Mouse (Mus musculus) midbrain, postnatal 0 days (tissue): Measurements from ENCODE around the gene Pxmp4. TPM values are rescaled to one million over a fixed set of nuclear protein-coding genes. Genes with fewer than 3 reads are reported as not detected.

ENCODE experiments used
- ATAC-seq: fragments of 200-750 bp; cut with Nextera tagmentation; 2 replicates; pipeline ENCODE4 v1.8.0; 2017; ENCODE audit warnings: moderate number of reproducible peaks, mild to moderate bottlenecking, moderate TSS enrichment, moderate library complexity; ENCODE audit not compliant: low FRiP score
- DNase-seq: peaks from one replicate; pipeline ENCODE4 v3.0.0-alpha.2; 2015; ENCODE audit warnings: low spot score
- H3K27ac ChIP-seq: fragments of 300-500 bp; sonication (generic); 2 replicates; pipeline ENCODE4 v1.5.1; 2014; ENCODE audit warnings: low read depth, mild to moderate bottlenecking, low read length, mixed read lengths
- H3K27me3 ChIP-seq: fragments of 300-500 bp; sonication (generic); 2 replicates; pipeline ENCODE4 v1.6.1; 2014; ENCODE audit warnings: low read length, control low read depth, mixed read lengths; ENCODE audit not compliant: insufficient read depth
- H3K36me3 ChIP-seq: fragments of 300-500 bp; sonication (generic); 2 replicates; pipeline ENCODE4 v1.6.1; 2014; ENCODE audit warnings: low read length, control low read depth, mixed read lengths; ENCODE audit not compliant: insufficient read depth
- H3K4me1 ChIP-seq: fragments of 300-500 bp; sonication (generic); 2 replicates; pipeline ENCODE4 v1.6.1; 2014; ENCODE audit warnings: mild to moderate bottlenecking, control low read depth, antibody characterized with exemption, low read length, mixed read lengths; ENCODE audit not compliant: insufficient read depth
- H3K4me2 ChIP-seq: fragments of 300-500 bp; sonication (generic); 2 replicates; pipeline ENCODE4 v1.6.1; 2014; ENCODE audit warnings: low read depth, mild to moderate bottlenecking, low read length, mixed read lengths; ENCODE audit not compliant: poor library complexity, severe bottlenecking
- H3K4me3 ChIP-seq: fragments of 300-500 bp; sonication (generic); 2 replicates; pipeline ENCODE4 v1.5.1; 2014; ENCODE audit warnings: low read depth, mild to moderate bottlenecking, low read length, moderate library complexity
- H3K9ac ChIP-seq: fragments of 300-500 bp; sonication (generic); replicated peaks from 2 replicates; pipeline ENCODE4 v1.6.1; 2014; ENCODE audit warnings: mild to moderate bottlenecking, low read length, moderate library complexity, mixed read lengths; ENCODE audit not compliant: poor library complexity, severe bottlenecking
- H3K9me3 ChIP-seq: fragments of 300-500 bp; sonication (generic); 2 replicates; pipeline ENCODE4 v1.6.1; 2016; ENCODE audit warnings: low read length, control low read depth
- CTCF ChIP-seq: IDR thresholded peaks from 2 replicates; pipeline ENCODE4 v1.5.1; 2016; ENCODE audit warnings: antibody characterized with exemption, mild to moderate bottlenecking
- WGBS: fragments of 180-500 bp; shearing (Covaris S2); extraction: QIAGEN DNeasy Blood & Tissue Kit; methylation state at CpG from one replicate; pipeline ENCODE4 v1.1.7; 2014; 5-methylcytosine and 5-hydroxymethylcytosine counted together
- polyA plus RNA-seq: library from polyadenylated mRNA; unstranded; fragments of >200 nt; fragmentation: Nextera tagmentation; extraction: Ambion mirVana; gene quantifications from 2 replicates; pipeline ENCODE4 v1.2.1, GENCODE M21; 2015
- total RNA-seq: library from RNA; depleted of rRNA; stranded (reverse); fragments of >200 nt; gene quantifications from 2 replicates; pipeline ENCODE4 v1.2.3, GENCODE M21; 2014

Gene Pxmp4
- total and polyA plus RNA-seq, 2 experiments from 2014 or later: 16.1 to 17.8 TPM

DNA sequence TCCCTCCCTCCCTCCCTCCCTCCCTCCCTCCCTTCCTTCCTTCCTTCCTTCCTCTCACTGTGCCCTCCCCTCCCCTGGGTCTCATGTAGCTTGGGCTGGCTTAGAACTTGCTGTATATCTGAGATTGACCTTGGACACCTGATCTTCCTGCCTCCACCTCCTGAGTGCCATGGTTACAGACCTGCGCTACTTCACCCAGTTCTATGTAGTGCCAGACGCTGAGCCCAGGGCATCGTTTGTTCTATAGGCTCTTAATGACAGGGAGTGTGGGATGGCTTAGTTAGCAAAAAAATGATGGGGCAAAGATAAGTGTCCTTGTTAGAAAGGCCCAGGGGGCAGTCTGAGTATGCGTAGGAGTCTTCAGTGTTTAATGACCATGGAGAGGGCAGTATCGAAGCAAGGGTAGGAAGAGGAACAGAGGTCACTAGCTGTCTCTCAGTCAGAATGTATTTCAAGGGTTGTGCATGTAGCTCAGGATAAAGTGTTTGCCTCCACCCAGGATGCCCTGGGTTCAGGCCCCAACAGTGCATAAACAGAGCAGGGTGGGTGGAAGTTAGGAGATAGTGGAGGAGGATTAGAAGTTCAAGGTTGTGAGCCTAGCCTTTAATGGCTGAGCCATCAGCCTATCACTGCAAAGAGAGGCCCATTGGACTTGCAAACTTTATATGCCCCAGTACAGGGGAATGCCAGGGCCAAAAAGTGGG is 29.7 kb upstream of the Pxmp4 start:
- peaks cover 63% of the 10 kb centered on the region for H3K36me3 ChIP-seq
- no peaks in the 10 kb centered on the region for H3K27me3 ChIP-seq
- no peak for DNase-seq
- no peak for TF ChIP-seq CTCF
- no peak overlapping the region for H3K9ac ChIP-seq
- no peak for ATAC-seq
- no peaks in the 10 kb centered on the region for H3K9me3 ChIP-seq
- H3K4me3 ChIP-seq: no peak overlapping the region
- 90% methylated on average over 5 of the region's 5 CpGs for WGBS
- no peaks in the 10 kb centered on the region for H3K4me1 ChIP-seq
- H3K27ac ChIP-seq: no peak overlapping the region
- no peak overlapping the region for H3K4me2 ChIP-seq

DNA sequence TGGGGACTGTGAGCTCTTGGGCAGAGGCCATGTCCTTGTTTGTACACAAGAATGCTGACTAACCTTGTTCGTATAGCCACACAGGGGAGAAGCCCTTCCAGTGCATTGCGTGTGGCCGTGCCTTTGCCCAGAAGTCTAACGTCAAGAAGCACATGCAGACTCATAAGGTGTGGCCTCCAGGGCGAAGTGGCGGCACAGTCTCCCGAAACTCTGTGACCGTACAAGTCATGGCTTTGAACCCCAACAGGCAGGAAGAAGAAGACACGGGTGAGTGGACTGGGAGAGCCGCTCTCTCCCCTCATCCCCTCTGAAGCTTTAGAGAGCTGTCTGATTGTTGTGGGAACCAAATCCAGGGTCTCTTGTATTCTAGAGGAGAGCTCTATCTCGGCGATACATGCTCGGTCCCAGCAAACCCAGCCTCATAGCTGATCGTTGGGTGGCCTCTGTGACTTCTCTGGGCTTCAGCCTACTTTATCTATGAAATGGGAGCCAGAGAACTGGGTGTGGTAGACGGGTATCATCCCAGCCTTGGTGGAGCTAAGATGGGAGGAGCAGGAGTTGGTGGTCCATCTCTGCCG is 28.8 kb upstream of the Pxmp4 start:
- DNase-seq (no peak), ATAC-seq (no peak)
- 93% methylated on average over 16 of the region's 16 CpGs for WGBS
- Histone ChIP-seq H3K36me3 (peaks cover 59% of the 10 kb centered on the region), H3K27me3 (no peaks in the 10 kb centered on the region), H3K4me2 (no peak overlapping the region), H3K9me3 (no peaks in the 10 kb centered on the region), H3K4me3 (no peak overlapping the region), H3K9ac (no peak overlapping the region), H3K27ac (no peak overlapping the region), H3K4me1 (no peaks in the 10 kb centered on the region)
- no peak for TF ChIP-seq CTCF

DNA sequence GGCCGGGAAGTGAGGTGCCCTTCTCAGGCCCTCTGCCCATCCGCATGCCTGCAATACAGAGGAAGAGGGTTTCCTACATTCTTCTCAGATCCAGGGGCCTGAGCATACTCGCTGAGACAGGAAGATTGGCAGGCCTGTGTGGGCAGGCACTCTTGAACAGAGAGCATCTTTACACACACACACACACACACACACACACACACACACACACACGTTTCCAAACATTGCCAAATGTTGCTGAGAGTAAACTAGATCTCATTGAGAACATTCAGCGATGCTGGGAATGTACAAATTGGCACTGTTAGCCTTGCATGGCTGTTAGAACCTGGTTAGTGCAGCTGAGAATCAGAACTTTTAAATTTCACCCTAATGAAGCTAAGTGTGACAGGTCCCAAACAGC is 27.0 kb upstream of the Pxmp4 start:
- WGBS: 78% methylated on average over 5 of the region's 5 CpGs
- Histone ChIP-seq H3K27ac (no peak overlapping the region), H3K27me3 (no peaks in the 10 kb centered on the region), H3K4me2 (no peak overlapping the region), H3K9me3 (no peaks in the 10 kb centered on the region), H3K36me3 (peaks cover 57% of the 10 kb centered on the region), H3K9ac (no peak overlapping the region), H3K4me3 (no peak overlapping the region), H3K4me1 (no peaks in the 10 kb centered on the region)
- TF ChIP-seq CTCF: no peak
- ATAC-seq (no peak), DNase-seq (no peak)

DNA sequence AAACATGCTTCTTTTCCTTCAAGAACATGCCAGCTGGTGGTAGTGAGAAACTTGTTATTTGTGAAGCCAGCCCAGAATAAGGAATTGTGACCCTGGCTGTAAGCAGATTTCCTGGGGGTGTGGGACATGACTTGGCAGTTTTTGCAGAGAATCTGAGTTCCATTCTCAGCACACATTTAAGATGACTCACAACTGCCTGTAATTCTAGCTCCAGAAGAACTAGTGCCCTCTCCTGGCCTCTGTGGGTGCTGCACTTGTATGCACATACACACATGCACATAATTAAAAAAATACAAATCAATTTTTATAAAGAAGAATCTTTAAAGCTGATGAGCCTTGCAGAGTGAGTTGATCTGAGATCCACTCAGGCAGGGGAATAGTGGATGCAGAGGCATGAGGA is 20.6 kb upstream of the Pxmp4 start:
- peak; percentile 24; the same call in 1 of the 2 replicates for TF ChIP-seq CTCF
- Histone ChIP-seq H3K4me3 (no peak overlapping the region), H3K4me2 (no peak overlapping the region), H3K27ac (no peak overlapping the region), H3K36me3 (peaks cover 32% of the 10 kb centered on the region), H3K27me3 (no peaks in the 10 kb centered on the region), H3K9ac (no peak overlapping the region), H3K9me3 (no peaks in the 10 kb centered on the region), H3K4me1 (no peaks in the 10 kb centered on the region)
- ATAC-seq: no peak
- no peak for DNase-seq

DNA sequence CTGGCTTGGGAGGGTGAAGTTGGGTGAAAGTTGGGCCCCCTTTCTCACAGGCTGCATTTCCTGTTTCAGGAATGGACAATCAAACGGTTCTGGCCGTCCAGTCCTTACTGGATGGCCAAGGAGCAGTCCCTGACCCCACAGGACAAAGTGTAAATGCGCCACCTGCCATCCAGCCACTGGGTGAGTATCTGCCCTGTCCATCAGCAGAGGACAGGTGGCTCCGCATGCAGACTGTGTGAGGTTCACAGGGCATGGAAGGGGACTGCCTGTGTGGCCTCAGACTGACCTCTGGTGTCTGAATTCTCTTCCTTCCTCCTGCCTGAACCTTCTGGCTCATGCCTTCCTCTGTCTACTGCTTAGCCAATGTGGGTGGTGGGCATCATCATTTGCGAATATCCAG is 18.2 kb upstream of the Pxmp4 start:
- Histone ChIP-seq H3K9me3 (no peaks in the 10 kb centered on the region), H3K4me2 (no peak overlapping the region), H3K27me3 (no peaks in the 10 kb centered on the region), H3K4me1 (no peaks in the 10 kb centered on the region), H3K4me3 (no peak overlapping the region), H3K27ac (no peak overlapping the region), H3K9ac (no peak overlapping the region), H3K36me3 (peaks cover 14% of the 10 kb centered on the region)
- 78% methylated on average over 5 of the region's 5 CpGs for WGBS
- TF ChIP-seq CTCF: no peak
- ATAC-seq: no peak
- no peak for DNase-seq

DNA sequence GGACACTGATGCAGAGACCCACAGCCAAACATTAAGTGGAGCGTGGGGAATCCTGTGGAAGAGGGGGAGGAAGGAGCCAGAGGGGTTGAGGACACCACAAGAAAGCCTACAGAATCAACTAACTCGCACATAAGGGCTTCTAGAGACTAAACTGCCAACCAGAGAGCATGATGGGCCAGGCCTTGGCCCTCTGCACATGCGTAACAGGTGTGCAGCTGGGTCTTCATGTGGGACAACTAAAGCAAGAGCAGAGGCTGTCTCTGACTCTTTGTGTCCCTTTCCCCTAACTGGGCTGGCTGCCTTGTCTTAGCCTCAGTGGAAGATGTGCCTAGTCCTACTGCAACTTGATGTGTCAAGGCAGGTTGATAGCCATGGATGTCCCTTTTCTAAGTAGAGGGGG is 13.6 kb upstream of the Pxmp4 start:
- H3K9me3 ChIP-seq: no peaks in the 10 kb centered on the region
- no peaks in the 10 kb centered on the region for H3K27me3 ChIP-seq
- H3K9ac ChIP-seq: no peak overlapping the region
- no peak for ATAC-seq
- H3K27ac ChIP-seq: no peak overlapping the region
- no peak for TF ChIP-seq CTCF
- 0 out of 2 replicates have a peak, but pooled peaks cover 8% of the 10 kb centered on the region for H3K4me1 ChIP-seq
- no peak for DNase-seq
- 99% methylated on average over 3 of the region's 3 CpGs for WGBS
- H3K36me3 ChIP-seq: no peaks in the 10 kb centered on the region; the same call in 1 of the 2 replicates
- H3K4me2 ChIP-seq: no peak overlapping the region
- H3K4me3 ChIP-seq: no peak overlapping the region
